Mouse (Mus musculus) cerebellum, adult 2 months (tissue): ENCODE results near the gene Isyna1.

ENCODE experiments used
- CTCF ChIP-seq: fragments of 200-500 bp; IDR thresholded peaks from 2 replicates; pipeline ENCODE4 v1.5.1; 2011; ENCODE audit warnings: low read depth, mild to moderate bottlenecking, control low read depth, low read length, moderate library complexity, borderline replicate concordance; ENCODE audit not compliant: insufficient read depth
- POLR2A ChIP-seq: fragments of 200-500 bp; IDR thresholded peaks from 2 replicates; pipeline ENCODE4 v1.6.1; 2011; ENCODE audit warnings: low read length, control low read depth, borderline replicate concordance; ENCODE audit not compliant: insufficient read depth

DNA sequence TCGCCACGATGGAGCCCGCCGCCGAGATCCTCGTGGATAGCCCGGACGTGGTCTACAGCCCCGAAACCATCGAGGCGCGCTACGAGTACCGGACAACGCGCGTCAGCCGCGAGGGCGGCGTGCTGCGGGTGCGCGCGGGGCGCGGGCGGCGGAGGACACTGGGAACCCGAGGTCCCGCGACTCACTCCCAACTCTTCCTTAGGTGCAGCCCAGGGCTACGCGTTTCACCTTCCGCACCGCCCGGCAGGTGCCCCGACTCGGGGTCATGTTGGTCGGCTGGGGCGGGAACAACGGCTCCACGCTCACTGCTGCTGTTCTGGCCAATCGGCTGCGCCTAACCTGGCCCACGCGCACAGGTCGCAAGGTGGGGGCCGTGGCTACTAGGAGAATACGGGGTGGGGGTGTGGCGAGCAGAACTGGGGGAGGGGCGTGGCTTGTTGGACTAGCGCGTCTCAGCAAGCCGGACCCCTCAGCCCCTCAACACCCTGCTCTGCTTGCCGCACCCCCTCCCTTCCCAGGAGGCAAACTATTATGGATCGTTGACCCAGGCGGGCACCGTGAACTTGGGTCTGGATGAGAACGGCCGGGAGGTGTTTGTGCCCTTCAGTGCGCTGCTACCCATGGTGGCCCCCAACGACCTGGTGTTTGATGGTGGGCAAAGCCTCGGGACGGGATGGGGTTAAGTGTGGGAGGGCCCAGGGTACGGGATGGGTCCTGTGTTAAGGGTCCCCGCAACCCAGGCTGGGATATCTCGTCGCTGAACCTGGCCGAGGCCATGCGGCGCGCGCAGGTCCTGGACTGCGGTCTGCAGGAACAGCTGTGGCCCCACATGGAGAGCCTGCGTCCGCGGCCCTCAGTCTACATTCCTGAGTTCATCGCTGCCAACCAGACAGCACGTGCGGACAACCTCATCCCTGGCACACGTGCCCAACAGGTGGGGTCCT lies 720 bp downstream of the Isyna1 start:
- TF ChIP-seq CTCF: no peak
- TF ChIP-seq POLR2A: no peak
